Comparison of ENCODE assay signal across 8 mouse cellular contexts in genomic region chr2:118111488-118112131, GRCm38 (mm10). TPM values are rescaled to one million over a fixed set of nuclear protein-coding genes. Genes with fewer than 3 reads are reported as not detected.
DNase-seq lines count a peak whose midpoint lies in the region; ATAC-seq and TF ChIP-seq lines count a peak whose summit lies in the region.

Gene Thbs1, plus strand, starts transcription at chr2:118111876.

- TF ChIP-seq CTCF in olfactory bulb, adult 2 months (IDR thresholded peaks at IDR 0.05; ENCODE audit: insufficient read depth, low read depth, low read length) = no peak

- H3K36me3 ChIP-seq in ES-E14 (ENCODE audit: control insufficient read depth, insufficient read depth, low read length, poor library complexity, severe bottlenecking) = no peaks in the 10 kb centered on the region
- peaks cover 24% of the 10 kb centered on the region for H3K36me3 ChIP-seq in lung, embryonic 15.5 days

- H3K4me2 ChIP-seq in lung, embryonic 15.5 days = peak within 1 kb of the TSS; percentile 92

- H3K9ac ChIP-seq in ES-E14 (ENCODE audit: insufficient read depth, low read depth, low read length, poor library complexity, severe bottlenecking) = peak within 1 kb of the TSS; percentile 62; the same call in 1 of the 2 replicates
- peak within 1 kb of the TSS; percentile 76 for H3K9ac ChIP-seq in lung, embryonic 15.5 days

- peaks cover 2 to 4% of the 10 kb centered on the region in 2 experiments; a peak in 2 of 4 replicates for H3K4me1 ChIP-seq in ES-E14 (ENCODE audit: control insufficient read depth in 2 of 2, insufficient read depth in 2 of 2, low read length in 2 of 2, poor library complexity in 1 of 2)
- peaks cover 44% of the 10 kb centered on the region for H3K4me1 ChIP-seq in lung, embryonic 15.5 days
- peaks cover 13% of the 10 kb centered on the region for H3K4me1 ChIP-seq in olfactory bulb, adult 2 months (ENCODE audit: control insufficient read depth, insufficient read depth, low read length)

- TF ChIP-seq POLR2A in olfactory bulb, adult 2 months (IDR thresholded peaks at IDR 0.05; ENCODE audit: insufficient read depth, low read depth, low read length) = no peak

- H3K9me3 ChIP-seq in ES-E14 (ENCODE audit: control insufficient read depth, insufficient read depth, low read depth, low read length) = no peaks in the 10 kb centered on the region
- no peaks in the 10 kb centered on the region for H3K9me3 ChIP-seq in lung, embryonic 15.5 days

- peak; percentile 65 for ATAC-seq in frontal cortex, adult (ENCODE audit: low TSS enrichment)
- peak; percentile 62 to 80 for ATAC-seq in hematopoietic stem cell, adult 5-6 weeks (replicated peaks in 1 of 2; ENCODE audit: insufficient read depth in 1 of 2, low FRiP score in 2 of 2, low TSS enrichment in 1 of 2, low read depth in 1 of 2, poor library complexity in 2 of 2, severe bottlenecking in 2 of 2)
- ATAC-seq in lung, embryonic 15.5 days (ENCODE audit: borderline replicate concordance, extremely low read depth, low FRiP score, low TSS enrichment) = peak; percentile 87

- peak within 1 kb of the TSS; percentile 43 to 56 for H3K4me3 ChIP-seq in ES-E14 (ENCODE audit: insufficient read depth in 1 of 2, low read depth in 1 of 2, low read length in 2 of 2, poor library complexity in 1 of 2, severe bottlenecking in 1 of 2)
- H3K4me3 ChIP-seq in lung, embryonic 15.5 days = peak within 1 kb of the TSS; percentile 72
- H3K4me3 ChIP-seq in olfactory bulb, adult 2 months (ENCODE audit: insufficient read depth, low read depth, low read length) = peak within 1 kb of the TSS; percentile 44

- H3K27me3 ChIP-seq in lung, embryonic 15.5 days = no peaks in the 10 kb centered on the region

- H3K27ac ChIP-seq in ES-E14 (ENCODE audit: insufficient read depth, low read depth, low read length, poor library complexity, severe bottlenecking) = no peak within 1 kb of the TSS
- peak within 1 kb of the TSS; percentile 95 for H3K27ac ChIP-seq in lung, embryonic 15.5 days
- H3K27ac ChIP-seq in olfactory bulb, adult 2 months (ENCODE audit: insufficient read depth, low read depth, low read length) = no peak within 1 kb of the TSS

- in situ Hi-C loops in ES-E14 (cut with MboI; ENCODE audit: low sequenced_read_pairs in 2 of 2, unreplicated experiment in 2 of 2) = no loop called here

- peak; percentile 54 for DNase-seq in ES-E14 (ENCODE audit: low read depth, low spot score)
- DNase-seq in cerebellum, adult 18-20 months = peak; percentile 10 to 20
- peak; percentile 65 for DNase-seq in layer of hippocampus, adult 9-11 months
- DNase-seq in thymus, postnatal 25 days = peak; percentile 32

- 0% methylated on average over 36 of the region's 36 CpGs for WGBS in lung, embryonic 15.5 days
- WGBS in olfactory bulb, adult 2 months = 0% methylated on average over 34 of the region's 36 CpGs

TF ChIP-seq in ES-E14, 5 proteins besides CTCF, POLR2A, EP300 and RAD21:
- TF ChIP-seq CHD2 (IDR thresholded peaks at IDR 0.05; ENCODE audit: low read depth, low read length) = no peak
- no peak for TF ChIP-seq ZC3H11A (IDR thresholded peaks at IDR 0.05; ENCODE audit: borderline replicate concordance, low read depth, low read length)
- TF ChIP-seq ZNF384 (IDR thresholded peaks at IDR 0.05; ENCODE audit: low read depth, low read length) = no peak
- no peak for TF ChIP-seq HCFC1 (IDR thresholded peaks at IDR 0.05; ENCODE audit: borderline replicate concordance, insufficient read depth, low read length)
- TF ChIP-seq MAFK (IDR thresholded peaks at IDR 0.05; ENCODE audit: insufficient read depth, low read depth, low read length) = no peak

RNA-seq across cellular contexts. Expression of gene Thbs1, which starts in this region (rescaled TPM):
- total RNA-seq in ES-E14 (2012; rRNA removed) = 85.5 and 166 TPM in 2 replicates
- 11.4 and 13.6 TPM in 2 replicates for total RNA-seq in hematopoietic stem cell, adult 5-6 weeks (2017)
- polyA plus RNA-seq in lung, embryonic 15.5 days (2015; fragmentation: Nextera tagmentation; extraction: Ambion mirVana) = 184 and 185 TPM in 2 replicates
- polyA plus RNA-seq in olfactory bulb, adult 2 months (2012; ENCODE audit: insufficient read depth, insufficient read length, low replicate concordance, missing spikeins) = not detected in 2 replicates

Comparison
In these comparisons a context has a peak if more than half of its experiments do, and no peak if none do; other contexts are left out.
1. RNA of gene Thbs1 (polyA plus RNA-seq): 184 to 185 TPM in lung, embryonic 15.5 days; not detected in olfactory bulb, adult 2 months; every median in the first group is over 100 times any median in the second.
2. DNase-seq: peak in every context shown above with its lines; median percentile 65 in layer of hippocampus, adult 9-11 months; 54 in ES-E14; 32 in thymus, postnatal 25 days; 15 in cerebellum, adult 18-20 months.
3. Peak in every context shown above with its lines, with median percentiles within 50 percentile points of each other: H3K4me3 ChIP-seq and ATAC-seq.